Mouse (Mus musculus) embryonic facial prominence, embryonic 14.5 days (tissue): ENCODE measurements around the gene Glo1. TPM values are rescaled to one million over a fixed set of nuclear protein-coding genes. Genes with fewer than 3 reads are reported as not detected.

Experiments
- ATAC-seq: fragments of 200-750 bp; cut with Nextera tagmentation; 2 replicates; pipeline ENCODE4 v1.8.0; 2017; ENCODE audit warnings: low read depth, moderate number of reproducible peaks, moderate TSS enrichment
- DNase-seq: peaks from one replicate; pipeline ENCODE4 v3.0.0-alpha.2; 2015; ENCODE audit warnings: low spot score
- H3K27ac ChIP-seq: fragments of 300-500 bp; sonication (generic); replicated peaks from 2 replicates; pipeline ENCODE4 v1.5.1; 2014; ENCODE audit warnings: low read depth, mild to moderate bottlenecking, low read length, moderate library complexity
- H3K27me3 ChIP-seq: fragments of 300-500 bp; sonication (generic); replicated peaks from 2 replicates; pipeline ENCODE4 v1.6.1; 2014; ENCODE audit warnings: low read length; ENCODE audit not compliant: control insufficient read depth, insufficient read depth
- H3K36me3 ChIP-seq: fragments of 300-500 bp; sonication (generic); 2 replicates; pipeline ENCODE4 v1.6.1; 2014; ENCODE audit warnings: low read length, mixed read lengths; ENCODE audit not compliant: control insufficient read depth, insufficient read depth
- H3K4me1 ChIP-seq: fragments of 300-500 bp; sonication (generic); 2 replicates; pipeline ENCODE4 v1.6.1; 2014; ENCODE audit warnings: antibody characterized with exemption, low read length; ENCODE audit not compliant: control insufficient read depth, insufficient read depth
- H3K4me2 ChIP-seq: fragments of 300-500 bp; sonication (generic); 2 replicates; pipeline ENCODE4 v1.6.1; 2014; ENCODE audit warnings: low read depth, mild to moderate bottlenecking, low read length, moderate library complexity, mixed read lengths
- H3K4me3 ChIP-seq: fragments of 300-500 bp; sonication (generic); 2 replicates; pipeline ENCODE4 v1.5.1; 2014; ENCODE audit warnings: low read depth, mild to moderate bottlenecking, low read length
- H3K9ac ChIP-seq: fragments of 300-500 bp; sonication (generic); 2 replicates; pipeline ENCODE4 v1.6.1; 2014; ENCODE audit warnings: low read depth, mild to moderate bottlenecking, low read length, moderate library complexity, mixed read lengths
- H3K9me3 ChIP-seq: fragments of 300-500 bp; sonication (generic); 2 replicates; pipeline ENCODE4 v1.6.1; 2016; ENCODE audit warnings: low read length; ENCODE audit not compliant: control insufficient read depth
- WGBS: fragments of 180-500 bp; shearing (Covaris S2); extraction: QIAGEN DNeasy Blood & Tissue Kit; methylation state at CpG from one replicate; pipeline ENCODE4 v1.1.7; 2014; 5-methylcytosine and 5-hydroxymethylcytosine counted together
- polyA plus RNA-seq: library from polyadenylated mRNA; unstranded; fragments of >200 nt; fragmentation: Nextera tagmentation; extraction: Ambion mirVana; gene quantifications from 2 replicates; pipeline ENCODE4 v1.2.1, GENCODE M21; 2014

The Glo1 gene
- polyA plus RNA-seq, 1 experiment from 2014 or later: 214 TPM

GRCm38 (mm10) chr17:30604296-30604695, 22.4 kb downstream of the Glo1 start:
- DNase-seq (no peak), ATAC-seq (no peak)
- Histone ChIP-seq H3K27me3 (no peaks in the 10 kb centered on the region), H3K27ac (no peak overlapping the region), H3K36me3 (peaks cover 54% of the 10 kb centered on the region), H3K9me3 (no peaks in the 10 kb centered on the region), H3K4me1 (0 out of 2 replicates have a peak, but pooled peaks cover 5% of the 10 kb centered on the region), H3K4me3 (no peak overlapping the region), H3K4me2 (no peak overlapping the region), H3K9ac (no peak overlapping the region)
- WGBS: 85% methylated on average over 6 of the region's 6 CpGs

GRCm38 (mm10) chr17:30602175-30602574, 24.5 kb downstream of the Glo1 start:
- DNase-seq (no peak), ATAC-seq (no peak)
- Histone ChIP-seq H3K9me3 (no peaks in the 10 kb centered on the region), H3K4me1 (no peaks in the 10 kb centered on the region), H3K36me3 (peaks cover 68% of the 10 kb centered on the region), H3K4me2 (no peak overlapping the region), H3K27me3 (no peaks in the 10 kb centered on the region), H3K27ac (no peak overlapping the region), H3K4me3 (no peak overlapping the region), H3K9ac (no peak overlapping the region)
- WGBS: 94% methylated on average over 14 of the region's 14 CpGs

- H3K9me3 ChIP-seq: no peaks in the 10 kb centered on the region
- ATAC-seq: no peak
- H3K4me2 ChIP-seq: no peak overlapping the region
- no peak overlapping the region for H3K9ac ChIP-seq
- DNase-seq: no peak
- H3K36me3 ChIP-seq: peaks cover 84% of the 10 kb centered on the region
- H3K4me1 ChIP-seq: no peaks in the 10 kb centered on the region
- H3K4me3 ChIP-seq: no peak overlapping the region
- WGBS: 82% methylated on average over 5 of the region's 5 CpGs
- no peak overlapping the region for H3K27ac ChIP-seq
- no peaks in the 10 kb centered on the region for H3K27me3 ChIP-seq
Observed at GRCm38 (mm10) chr17:30598300-30598699, 28.4 kb downstream of the Glo1 start.

GRCm38 (mm10) chr17:30597786-30598185, 28.9 kb downstream of the Glo1 start:
- Histone ChIP-seq H3K36me3 (peaks cover 84% of the 10 kb centered on the region), H3K9ac (no peak overlapping the region), H3K27ac (no peak overlapping the region), H3K4me3 (no peak overlapping the region), H3K9me3 (no peaks in the 10 kb centered on the region), H3K4me1 (no peaks in the 10 kb centered on the region), H3K4me2 (no peak overlapping the region), H3K27me3 (no peaks in the 10 kb centered on the region)
- ATAC-seq (no peak), DNase-seq (no peak)
- 92% methylated on average over 9 of the region's 9 CpGs for WGBS

- H3K27me3 ChIP-seq: no peaks in the 10 kb centered on the region
- no peak overlapping the region for H3K27ac ChIP-seq
- no peak for DNase-seq
- no peak overlapping the region for H3K4me2 ChIP-seq
- no peak overlapping the region for H3K9ac ChIP-seq
- H3K4me1 ChIP-seq: no peaks in the 10 kb centered on the region
- no peaks in the 10 kb centered on the region for H3K9me3 ChIP-seq
- peaks cover 61% of the 10 kb centered on the region for H3K36me3 ChIP-seq
- 22% methylated on average over 6 of the region's 6 CpGs for WGBS
- ATAC-seq: no peak
- no peak overlapping the region for H3K4me3 ChIP-seq
Observed at GRCm38 (mm10) chr17:30594846-30595245, 31.8 kb downstream of the Glo1 start.

- H3K9ac ChIP-seq: no peak overlapping the region
- no peaks in the 10 kb centered on the region for H3K4me1 ChIP-seq
- H3K27ac ChIP-seq: no peak overlapping the region
- H3K4me2 ChIP-seq: no peak overlapping the region
- H3K4me3 ChIP-seq: no peak overlapping the region
- peaks cover 58% of the 10 kb centered on the region for H3K36me3 ChIP-seq
- 27% methylated on average over 5 of the region's 5 CpGs for WGBS
- no peak for ATAC-seq
- no peaks in the 10 kb centered on the region for H3K27me3 ChIP-seq
- no peaks in the 10 kb centered on the region for H3K9me3 ChIP-seq
- DNase-seq: no peak
Observed at GRCm38 (mm10) chr17:30594407-30594806, 32.3 kb downstream of the Glo1 start.

GRCm38 (mm10) chr17:30590417-30591198, 36.1 kb downstream of the Glo1 start:
- Histone ChIP-seq H3K27me3 (no peaks in the 10 kb centered on the region), H3K27ac (no peak overlapping the region), H3K4me3 (no peak overlapping the region), H3K4me2 (no peak overlapping the region), H3K9me3 (no peaks in the 10 kb centered on the region), H3K9ac (no peak overlapping the region), H3K36me3 (peaks cover 24% of the 10 kb centered on the region; the same call in 1 of the 2 replicates), H3K4me1 (no peaks in the 10 kb centered on the region)
- 60% methylated on average over 17 of the region's 17 CpGs for whole genome bisulfite sequencing
- ATAC-seq (peak; percentile 15; the same call in 1 of the 2 replicates), DNase-seq (peak; percentile 39)

GRCm38 (mm10) chr17:30583258-30584001, 43.2 kb downstream of the Glo1 start:
- Histone ChIP-seq H3K4me2 (no peak overlapping the region), H3K36me3 (no peaks in the 10 kb centered on the region), H3K9me3 (no peaks in the 10 kb centered on the region), H3K27ac (no peak overlapping the region), H3K4me3 (no peak overlapping the region), H3K27me3 (no peaks in the 10 kb centered on the region), H3K4me1 (no peaks in the 10 kb centered on the region), H3K9ac (no peak overlapping the region)
- ATAC-seq (no peak), DNase-seq (no peak)
- WGBS: 83% methylated on average over 2 of the region's 2 CpGs
